Mouse (Mus musculus): ENCODE data around the gene Atp1b2.
A peak's percentile ranks its signal among the peaks of the same experiment; 100 is the strongest.
"Not testable (repeated sequence)": the region's sequence is repeated elsewhere in the genome, so short reads cannot be mapped to it uniquely, and the experiment has no call there.

The Atp1b2 gene

GRCm38 (mm10) chr11:69605726-69606490 is at the start of gene Atp1b2:
Gene Atp1b2, minus strand, starts transcription at chr11:69605942.
- DNase-seq (ENCODE audit: low spot score in 2 of 2), result peak; percentile 42 to 48

DNA sequence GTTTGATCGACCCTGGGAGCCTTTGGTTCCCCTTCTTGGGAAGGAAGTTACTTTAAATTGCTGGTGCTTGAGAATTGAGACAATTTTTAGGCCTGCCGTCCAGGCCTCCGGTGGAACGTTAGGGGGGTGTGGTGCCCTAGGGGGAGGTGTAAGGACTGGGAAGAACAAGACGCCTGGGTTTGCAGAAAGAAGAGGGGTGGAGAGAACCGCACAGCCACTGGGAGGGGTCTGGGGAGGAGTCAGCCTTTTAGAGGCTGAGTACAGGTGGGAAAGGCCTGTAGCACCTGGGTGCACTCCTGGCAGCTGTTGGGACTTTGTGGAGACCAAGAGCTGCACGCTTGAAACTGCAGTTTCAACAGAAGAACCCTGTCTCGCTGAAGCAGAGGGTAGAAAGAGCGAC is 49.0 kb upstream of the Atp1b2 start:
- peak in 1 of 2 experiments; percentile 54 for DNase-seq (ENCODE audit: low spot score in 2 of 2)

GRCm38 (mm10) chr11:69653399-69653798 is 47.7 kb upstream of the Atp1b2 start:
- no peak for DNase-seq (ENCODE audit: low spot score in 2 of 2)

DNA sequence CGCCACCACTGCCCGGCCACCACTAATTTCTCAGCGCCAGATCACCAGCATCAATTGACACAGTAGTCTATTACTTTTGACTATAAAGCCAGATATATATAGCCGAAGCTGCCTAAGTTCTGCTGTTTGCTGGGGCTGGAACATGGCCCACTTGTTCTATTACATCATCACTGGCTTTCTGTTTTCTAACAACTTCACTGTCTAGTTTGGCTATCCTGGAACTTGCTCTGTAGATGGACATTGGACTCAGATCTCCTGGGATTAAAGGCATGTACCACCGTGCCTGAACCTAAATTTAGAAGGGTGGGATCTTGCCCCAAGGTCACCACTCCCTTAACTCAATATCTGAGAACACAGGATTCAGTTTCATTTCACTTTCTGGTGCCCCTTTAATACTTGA is 40.1 kb upstream of the Atp1b2 start:
- no peak for DNase-seq (ENCODE audit: low spot score in 2 of 2)

DNA sequence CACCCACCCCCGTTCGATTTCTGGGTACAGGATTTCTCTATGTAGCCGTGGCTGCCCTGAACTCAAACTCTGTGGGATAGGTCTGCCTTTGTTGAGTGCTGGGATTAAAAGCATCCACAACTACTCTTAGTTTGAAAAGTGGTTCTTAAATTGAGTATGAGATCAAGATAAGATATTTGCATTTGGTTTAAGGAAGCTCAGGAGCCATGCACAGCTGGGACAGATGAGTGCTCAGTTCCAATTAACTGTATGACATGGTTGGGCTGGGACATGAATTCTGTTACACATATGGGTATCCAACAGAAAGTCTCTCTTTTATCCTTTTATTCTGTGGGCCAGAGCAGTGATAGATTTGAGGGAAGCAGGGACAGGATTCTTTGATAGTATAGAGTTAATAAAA is 29.7 kb upstream of the Atp1b2 start:
- no peak for DNase-seq (ENCODE audit: low spot score in 2 of 2)

DNA sequence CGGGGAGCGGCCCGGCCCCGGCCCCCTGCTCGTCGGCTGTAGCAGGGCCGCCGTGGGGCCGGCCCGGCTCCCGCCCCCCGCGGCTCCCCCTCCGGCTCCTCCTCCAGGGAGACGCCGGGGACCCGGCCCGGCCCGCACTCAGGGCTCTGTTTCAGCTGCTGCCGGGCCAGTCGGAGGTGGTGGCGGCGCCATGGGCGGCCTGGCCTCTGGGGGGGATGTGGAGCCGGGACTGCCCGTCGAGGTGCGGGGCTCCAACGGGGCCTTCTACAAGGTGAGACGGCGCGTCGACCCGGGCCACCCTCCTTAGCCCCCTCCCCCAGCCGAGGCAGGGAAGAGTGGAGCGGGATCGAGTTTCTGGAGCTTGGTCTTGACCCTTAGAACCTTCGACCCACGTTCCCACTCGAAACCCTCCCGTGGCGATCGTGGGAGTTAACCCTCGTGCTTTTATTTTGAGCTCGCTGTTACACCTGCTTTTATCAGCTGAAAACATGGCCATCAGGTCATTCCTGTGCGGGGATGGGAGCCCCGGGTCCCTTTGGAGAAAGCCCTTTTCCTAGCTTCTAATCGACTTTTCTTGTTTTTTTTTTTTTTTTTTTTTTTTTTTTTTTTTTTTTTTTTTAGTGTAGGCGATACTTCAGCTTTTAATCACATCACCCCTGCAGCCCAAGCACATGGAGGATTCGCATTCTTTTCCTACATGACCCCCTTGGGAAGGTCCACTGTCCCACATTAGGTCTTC is 27.6 kb upstream of the Atp1b2 start:
- DNase-seq (ENCODE audit: low spot score in 2 of 2), result no peak

DNA sequence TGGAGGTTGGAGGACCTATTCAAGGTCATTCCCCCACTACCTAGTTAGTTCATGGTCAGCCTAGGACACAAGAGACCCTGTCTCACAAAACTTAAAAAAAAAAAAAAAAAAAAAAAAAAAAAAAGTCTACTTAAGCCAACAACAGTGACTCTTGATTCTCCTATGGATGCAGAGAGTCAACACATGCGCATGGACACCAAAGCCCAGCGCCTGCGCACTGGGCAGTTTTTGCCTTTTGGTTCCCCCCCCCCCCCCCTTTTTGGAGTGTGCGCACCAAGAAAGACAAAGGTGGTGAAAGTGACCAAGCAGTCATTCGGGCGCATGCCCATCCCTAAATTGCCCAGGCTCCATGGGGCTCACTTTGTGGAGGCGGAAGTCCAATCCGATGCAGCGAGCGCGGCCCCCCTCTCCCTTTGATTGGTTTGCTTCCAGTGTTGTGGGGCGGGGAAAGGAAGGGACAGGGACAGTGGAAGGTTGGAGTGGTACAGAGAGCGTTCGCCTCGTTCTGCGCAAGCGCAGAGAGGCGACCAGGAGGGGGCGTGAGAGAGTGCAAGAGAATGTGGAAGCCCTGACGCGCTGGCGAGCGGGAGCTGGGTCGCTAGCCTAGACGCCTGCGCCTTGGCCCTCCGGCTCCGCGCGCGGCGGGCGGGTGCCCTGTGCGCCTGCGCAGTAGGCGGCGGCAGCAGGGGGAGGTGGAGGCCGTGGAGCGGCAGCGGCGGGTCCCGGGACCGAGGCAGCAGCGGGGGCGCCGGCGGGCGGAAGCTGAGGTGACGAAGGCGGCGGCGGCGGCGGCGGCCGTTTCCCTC is 26.7 kb upstream of the Atp1b2 start, which contains the start of gene Fxr2:
Gene Fxr2, plus strand, starts transcription at position 707 of the 806 bp plus-strand sequence.
- peak; percentile 100 for DNase-seq (ENCODE audit: low spot score in 2 of 2)

GRCm38 (mm10) chr11:69629802-69630201 is 24.1 kb upstream of the Atp1b2 start:
- DNase-seq (ENCODE audit: low spot score in 2 of 2), result no peak

DNA sequence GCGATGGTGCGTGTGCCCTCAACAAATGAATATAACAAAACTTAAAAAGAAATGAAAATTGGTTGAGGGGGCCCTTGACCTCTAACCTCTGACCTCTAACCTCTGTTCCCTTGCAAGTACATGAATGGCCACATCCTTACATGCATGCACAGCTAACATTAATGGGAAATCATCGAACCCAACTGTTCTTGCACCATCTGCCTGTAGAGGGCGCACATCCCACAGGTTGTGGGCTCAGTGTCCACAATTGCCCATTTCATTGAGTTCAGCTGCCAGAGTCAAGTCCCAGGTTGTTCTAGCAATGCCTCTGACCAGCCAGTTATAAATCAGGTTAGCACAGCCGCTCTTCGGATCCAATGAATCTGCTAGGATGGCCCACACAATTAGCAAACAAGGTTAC is 22.5 kb upstream of the Atp1b2 start:
- DNase-seq (ENCODE audit: low spot score in 2 of 2), result peak; percentile 52 to 73

DNA sequence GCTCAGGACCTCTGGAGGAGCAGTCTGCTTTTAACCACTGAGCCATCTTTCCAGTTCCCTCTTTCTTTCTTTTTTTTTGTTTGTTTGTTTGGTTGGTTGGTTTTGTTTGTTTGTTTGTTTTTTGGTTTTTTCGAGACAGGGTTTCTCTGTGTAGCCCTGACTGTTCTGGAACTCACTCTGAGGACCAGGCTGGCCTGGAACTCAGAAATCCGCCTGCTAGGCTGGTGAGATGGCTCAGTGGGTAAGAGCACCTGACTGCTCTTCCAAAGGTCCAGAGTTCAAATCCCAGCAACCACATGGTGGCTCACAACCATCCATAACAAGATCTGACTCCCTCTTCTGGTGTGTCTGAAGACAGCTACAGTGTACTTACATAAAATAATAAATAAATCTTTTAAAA is 18.6 kb upstream of the Atp1b2 start:
- not testable (repeated sequence) for DNase-seq (ENCODE audit: low spot score in 2 of 2)

DNA sequence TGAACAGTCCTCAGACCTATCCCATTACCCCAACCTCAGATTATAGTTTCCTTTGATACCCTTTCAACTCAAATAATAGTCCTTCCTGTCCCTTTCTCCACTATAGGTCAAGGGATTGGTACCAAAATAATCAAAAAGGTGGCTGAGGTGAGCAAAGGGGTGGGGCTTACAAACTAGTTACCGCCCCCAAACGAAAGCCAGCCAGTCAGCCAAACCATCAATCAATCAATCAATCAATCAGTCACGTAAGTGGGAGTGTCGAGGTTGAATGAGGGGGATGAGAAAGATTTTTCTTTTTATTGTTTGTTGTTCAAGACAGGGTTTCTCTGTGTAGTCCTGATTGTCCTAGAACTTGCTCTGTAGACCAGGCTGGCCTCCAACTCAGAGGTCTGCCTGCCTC is 17.3 kb upstream of the Atp1b2 start:
- DNase-seq (ENCODE audit: low spot score in 2 of 2), result no peak

DNA sequence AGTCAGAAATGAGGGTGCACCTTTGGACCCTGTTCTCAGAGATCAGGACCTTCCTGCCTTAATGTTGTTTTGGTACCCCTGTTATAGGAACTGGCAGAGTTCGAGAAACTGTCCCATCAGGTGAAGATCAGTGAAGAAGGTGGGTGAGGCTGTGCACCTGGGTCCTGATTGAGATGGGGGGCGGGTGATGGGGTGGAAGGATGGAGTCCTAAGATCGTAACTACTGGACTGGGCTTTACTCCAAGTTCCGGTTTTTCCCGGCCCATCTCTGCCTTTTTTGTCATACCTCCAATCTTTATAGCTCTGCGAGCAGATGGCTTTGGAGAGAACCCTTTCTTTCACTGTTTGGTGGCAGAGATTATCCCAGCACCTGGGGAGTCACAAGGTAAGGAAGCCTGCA is 16.7 kb upstream of the Atp1b2 start:
- DNase-seq (ENCODE audit: low spot score in 2 of 2), result no peak

DNA sequence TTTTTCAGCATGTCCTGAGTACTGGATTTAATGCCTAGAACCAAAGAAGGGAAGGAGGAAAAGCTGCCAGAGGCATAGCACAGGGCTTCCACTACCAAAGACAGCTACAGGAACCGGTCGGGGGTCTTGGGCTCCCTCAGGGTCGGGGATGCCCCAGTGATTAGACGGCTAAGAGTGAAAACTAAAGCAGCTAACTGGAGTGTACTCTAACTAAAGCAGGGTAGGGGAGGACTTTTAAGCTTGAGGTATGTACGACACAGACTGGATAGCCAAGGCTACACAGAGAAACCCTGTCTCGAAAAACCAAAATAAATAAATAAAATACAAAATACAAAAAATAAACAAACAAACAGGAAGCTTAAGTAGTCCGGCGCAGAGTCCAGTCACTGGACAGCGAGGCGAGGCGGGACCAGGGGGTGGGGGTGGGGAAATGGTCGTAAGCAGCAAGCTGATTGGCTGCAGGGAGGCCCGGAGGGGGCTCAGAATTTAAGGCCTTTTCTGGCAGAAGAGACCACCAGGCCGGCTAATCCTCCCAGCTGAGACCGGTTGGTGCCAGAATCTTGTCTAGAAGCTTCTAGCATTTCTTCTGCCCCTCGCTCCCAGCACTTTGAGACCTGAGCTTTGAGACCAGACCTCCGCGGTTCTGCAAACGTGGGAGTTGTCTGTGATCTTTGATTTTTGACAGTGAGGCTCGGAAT is 16.0 kb upstream of the Atp1b2 start, which contains the start of gene Sat2:
Gene Sat2, plus strand, starts transcription at position 454 of the 698 bp plus-strand sequence.
- peak; percentile 36 to 49 for DNase-seq (ENCODE audit: low spot score in 2 of 2)

DNA sequence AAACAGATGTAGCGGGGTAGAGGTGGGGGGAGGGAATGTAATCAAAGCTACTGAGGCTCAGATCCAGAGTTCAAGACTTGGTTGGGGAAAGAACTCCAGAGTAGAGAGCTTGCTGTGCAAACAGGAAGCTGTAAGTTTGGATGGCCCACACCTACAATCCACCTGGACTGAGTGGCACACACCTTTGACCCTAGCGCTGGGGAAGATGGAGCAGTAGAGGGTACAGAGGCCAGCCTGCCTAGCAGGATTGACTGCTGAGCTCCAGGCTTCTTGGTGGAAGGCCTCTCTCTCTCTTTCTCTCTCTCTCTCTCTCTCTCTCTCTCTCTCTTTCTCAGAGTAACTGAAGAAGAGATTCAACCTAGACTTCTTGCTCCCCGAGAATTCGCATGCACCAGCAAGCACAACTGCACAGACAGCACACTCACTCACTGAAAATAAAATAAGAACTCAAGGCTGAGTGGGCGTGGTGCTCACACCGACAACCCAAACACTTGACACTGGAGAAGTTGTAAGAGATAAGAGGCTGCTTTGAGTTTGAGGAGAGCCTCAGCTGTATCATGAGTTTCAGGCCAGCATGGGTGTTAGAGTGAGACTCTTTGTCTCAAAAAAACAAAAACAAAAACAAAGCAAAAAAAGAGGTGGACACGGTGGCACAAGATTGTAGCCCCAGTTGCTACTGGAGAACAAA is 14.8 kb upstream of the Atp1b2 start:
- no peak for DNase-seq (ENCODE audit: low spot score in 2 of 2)

DNA sequence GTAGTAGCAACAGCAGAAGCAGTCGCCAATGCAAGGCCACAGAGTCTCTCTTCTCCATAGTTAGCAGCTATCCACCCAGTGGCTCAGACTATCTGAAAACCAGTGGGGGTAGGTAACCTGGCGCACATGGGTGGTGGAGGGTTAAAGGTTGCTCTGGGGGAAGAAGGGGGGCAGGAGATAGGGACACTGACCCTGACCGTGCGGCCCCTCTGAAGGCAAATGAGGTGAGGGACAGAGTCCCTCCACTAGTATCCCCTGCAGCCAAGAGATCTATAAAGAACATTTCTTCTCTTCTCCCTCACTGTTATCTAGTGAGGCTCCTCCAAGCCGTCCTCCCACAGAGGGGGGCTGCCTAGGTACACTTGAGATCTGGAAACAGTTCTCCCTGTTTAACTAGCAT is 12.1 kb upstream of the Atp1b2 start, which contains the start of gene Shbg:
Gene Shbg, minus strand, starts transcription at position 101 of the 400 bp plus-strand sequence.
- DNase-seq (ENCODE audit: low spot score in 2 of 2), result no peak

DNA sequence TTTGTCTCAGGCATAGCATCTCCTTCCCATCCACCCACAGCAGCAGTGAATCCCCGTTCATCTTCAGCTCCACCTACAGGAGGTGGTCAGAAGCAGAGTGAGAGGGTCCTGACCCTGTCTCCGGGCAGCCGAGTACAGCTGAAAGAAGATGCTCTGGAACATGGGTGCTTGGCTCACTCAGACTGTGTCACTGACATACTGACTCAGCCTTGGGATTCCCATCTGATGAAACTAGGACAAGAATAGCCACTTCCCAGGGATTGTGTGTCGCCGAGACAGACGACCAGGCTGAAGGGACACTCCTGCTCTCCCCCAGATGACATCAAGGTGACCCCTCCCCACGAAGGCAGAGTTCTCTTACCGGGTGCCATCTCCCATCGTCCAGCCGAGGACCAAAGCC is 11.0 kb upstream of the Atp1b2 start:
- no peak for DNase-seq (ENCODE audit: low spot score in 2 of 2)

DNA sequence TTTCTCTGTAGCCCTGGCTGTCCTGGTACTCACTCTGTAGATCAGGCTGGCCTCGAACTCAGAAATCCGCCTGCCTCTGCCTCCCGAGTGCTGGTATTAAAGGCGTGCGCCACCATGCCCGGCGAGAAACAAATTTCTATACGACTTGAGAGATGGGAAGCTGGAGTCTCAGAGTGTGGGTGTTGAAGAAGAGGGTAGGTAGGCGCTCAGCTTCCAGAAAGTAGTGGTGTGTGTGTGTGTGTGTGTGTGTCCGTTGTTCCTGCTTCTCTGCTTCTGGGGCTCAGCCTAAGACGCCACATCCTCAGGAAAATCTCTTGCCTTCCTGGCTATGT is 8.5 kb upstream of the Atp1b2 start:
- DNase-seq (ENCODE audit: low spot score in 2 of 2), result not testable (repeated sequence)

DNA sequence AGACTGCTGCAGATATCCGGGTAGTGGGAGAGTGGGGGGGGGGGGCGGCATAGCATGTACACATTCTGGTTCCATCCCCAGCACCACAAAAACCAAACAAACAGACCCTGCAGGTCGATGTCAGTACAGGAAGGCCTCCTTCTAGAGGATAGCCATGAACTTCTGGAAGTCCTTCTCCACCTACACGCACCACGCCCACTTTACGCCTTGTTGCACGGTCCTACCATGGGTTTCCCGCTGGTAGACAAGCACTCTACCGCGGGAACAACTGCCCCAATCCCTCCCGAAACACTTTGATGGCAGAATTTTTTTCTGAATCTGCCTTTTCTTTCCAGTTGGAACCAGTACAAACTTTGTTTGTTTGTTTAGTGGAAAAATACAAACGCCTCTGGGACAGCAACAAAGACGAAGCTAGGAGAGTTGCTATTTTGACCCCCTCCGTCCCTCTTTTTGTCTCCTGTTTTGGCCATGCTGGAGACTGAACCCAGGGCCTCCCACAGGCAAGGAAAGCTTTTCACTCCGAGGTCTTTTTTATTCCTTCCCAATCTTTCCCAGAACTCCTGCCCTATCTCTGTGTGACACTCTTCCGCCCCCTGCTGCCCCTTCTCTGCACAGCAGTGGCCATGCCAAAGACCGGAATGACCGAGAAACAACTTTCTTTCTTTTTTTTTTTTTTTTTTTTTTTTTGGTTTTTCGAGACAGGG is 8.0 kb upstream of the Atp1b2 start:
- DNase-seq (ENCODE audit: low spot score in 2 of 2), result peak; percentile 81 to 87

GRCm38 (mm10) chr11:69610899-69611298 is 5.2 kb upstream of the Atp1b2 start:
- no peak for DNase-seq (ENCODE audit: low spot score in 2 of 2)

GRCm38 (mm10) chr11:69609416-69609815 is 3.7 kb upstream of the Atp1b2 start:
- DNase-seq (ENCODE audit: low spot score in 2 of 2), result no peak
